Mouse (Mus musculus) 416B (cell line): ENCODE data around the gene Sh3pxd2b.
A peak's percentile ranks its signal among the peaks of the same experiment; 100 is the strongest.
"Not testable (repeated sequence)": the region's sequence is repeated elsewhere in the genome, so short reads cannot be mapped to it uniquely, and the experiment has no call there.

Source experiments
- DNase-seq: peaks from one replicate; pipeline ENCODE4 v3.0.0; 2011; ENCODE audit warnings: low read depth

Gene Sh3pxd2b

DNA sequence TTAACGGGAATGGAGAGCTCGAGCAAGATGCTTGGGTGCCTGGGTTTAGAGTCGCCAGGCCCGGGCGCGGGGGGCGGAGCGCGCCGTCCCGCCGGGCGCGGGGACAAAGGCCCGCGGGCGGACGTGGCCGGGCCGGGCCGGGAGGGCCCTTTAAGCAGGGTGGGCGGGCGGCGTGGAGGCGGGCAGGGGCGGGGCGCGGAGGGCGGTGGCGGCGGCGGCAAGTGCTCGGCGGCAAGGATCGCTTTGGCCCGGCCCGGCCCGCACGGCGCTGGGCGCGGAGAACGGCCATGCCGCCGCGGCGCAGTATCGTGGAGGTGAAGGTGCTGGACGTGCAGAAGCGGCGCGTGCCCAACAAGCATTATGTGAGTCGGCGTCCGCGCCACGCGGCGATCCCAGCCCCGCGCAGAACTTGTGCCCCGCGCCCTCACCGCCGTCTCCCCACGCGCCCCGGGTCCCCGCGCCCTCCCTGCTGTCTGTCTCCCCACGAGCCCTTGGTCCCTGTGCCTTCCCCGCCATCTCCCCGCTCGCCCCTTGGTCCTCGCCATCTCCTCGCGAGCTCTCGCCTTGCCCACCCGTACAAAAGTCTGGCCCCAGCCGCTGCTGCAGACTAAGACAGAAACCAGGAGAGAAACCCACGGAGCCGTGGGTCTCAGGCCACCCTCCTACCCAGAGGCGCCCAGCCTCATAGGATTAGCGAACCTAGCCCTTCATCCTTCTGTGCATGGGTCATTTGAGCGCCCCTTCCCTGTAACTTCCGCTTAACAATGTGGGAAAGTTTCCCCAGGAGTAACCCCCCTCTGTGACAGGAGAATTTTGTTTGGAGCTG is at the start of gene Sh3pxd2b:
Gene Sh3pxd2b, plus strand, starts transcription at position 214 of the 826 bp plus-strand sequence.
- DNase-seq, result no peak

DNA sequence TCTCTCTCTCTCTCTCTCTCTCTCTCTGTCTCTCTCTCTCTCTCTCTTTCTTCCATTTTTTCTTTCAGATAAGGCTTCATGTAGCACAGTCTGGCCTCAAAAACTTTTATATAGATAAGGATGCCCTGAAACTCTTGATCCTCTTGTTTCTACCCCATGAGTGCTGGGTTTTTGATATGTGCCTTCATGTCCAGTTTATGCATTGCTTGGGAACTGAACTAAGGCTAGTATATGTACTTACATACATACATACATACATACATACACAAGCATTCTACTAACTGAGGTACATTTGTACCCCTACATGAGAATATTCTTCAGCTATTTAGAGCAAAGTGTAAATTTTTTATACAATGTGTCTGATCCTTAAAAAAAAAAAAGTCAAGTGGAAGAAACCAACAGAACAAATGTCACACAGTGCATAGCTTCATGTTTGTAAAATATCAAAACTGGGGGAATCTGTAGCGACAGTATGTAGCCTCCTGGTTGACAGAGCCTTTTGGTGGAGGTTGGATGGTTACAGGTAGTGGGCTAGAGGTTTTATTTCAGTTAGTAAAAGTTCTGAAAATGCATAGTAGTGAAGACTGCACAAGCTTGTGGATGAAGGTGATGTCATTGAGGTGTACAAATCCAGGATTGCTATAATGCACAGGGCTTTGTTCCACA is 49.6 kb upstream of the Sh3pxd2b start:
- no peak for DNase-seq

DNA sequence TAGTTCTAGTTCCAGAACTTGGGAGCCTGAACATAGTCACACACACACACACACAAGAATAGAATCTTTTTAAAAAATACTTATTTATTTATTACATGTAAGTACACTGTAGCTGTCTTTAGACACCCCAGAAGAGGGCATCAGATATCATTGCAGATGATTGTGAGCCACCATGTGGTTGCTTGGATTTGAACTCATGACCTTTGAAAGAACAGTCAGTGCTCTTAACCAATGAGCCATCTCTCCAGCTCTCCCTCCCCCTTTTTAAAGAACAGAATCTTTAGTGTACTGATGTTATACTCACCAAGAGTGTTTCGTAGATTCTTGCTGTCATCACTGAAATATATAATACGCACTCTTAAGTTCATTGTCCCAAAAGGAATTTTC is 49.1 kb upstream of the Sh3pxd2b start:
- no peak for DNase-seq

DNA sequence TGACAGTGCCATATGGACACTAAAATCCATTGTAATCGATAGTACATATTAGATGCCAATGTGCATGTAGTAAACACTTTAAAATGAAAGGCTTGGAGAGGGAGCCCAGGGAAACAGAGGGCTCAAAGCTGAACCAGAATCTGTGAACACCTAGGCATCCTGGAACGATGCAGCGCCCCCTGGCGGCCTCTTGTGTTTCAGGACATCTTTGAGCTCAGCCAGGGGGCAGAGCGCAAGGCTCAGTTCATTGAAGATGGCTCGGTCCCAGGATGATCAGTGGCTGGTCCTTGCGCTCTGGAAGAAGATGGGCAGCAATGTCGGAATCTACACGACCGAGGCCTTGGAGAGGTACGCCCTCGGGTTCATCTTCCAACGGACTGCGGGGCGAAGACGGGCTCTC is 47.8 kb upstream of the Sh3pxd2b start, which contains the start of gene Hbq1a:
Gene Hbq1a, plus strand, starts transcription at position 205 of the 400 bp plus-strand sequence.
- DNase-seq, result not testable (repeated sequence)

DNA sequence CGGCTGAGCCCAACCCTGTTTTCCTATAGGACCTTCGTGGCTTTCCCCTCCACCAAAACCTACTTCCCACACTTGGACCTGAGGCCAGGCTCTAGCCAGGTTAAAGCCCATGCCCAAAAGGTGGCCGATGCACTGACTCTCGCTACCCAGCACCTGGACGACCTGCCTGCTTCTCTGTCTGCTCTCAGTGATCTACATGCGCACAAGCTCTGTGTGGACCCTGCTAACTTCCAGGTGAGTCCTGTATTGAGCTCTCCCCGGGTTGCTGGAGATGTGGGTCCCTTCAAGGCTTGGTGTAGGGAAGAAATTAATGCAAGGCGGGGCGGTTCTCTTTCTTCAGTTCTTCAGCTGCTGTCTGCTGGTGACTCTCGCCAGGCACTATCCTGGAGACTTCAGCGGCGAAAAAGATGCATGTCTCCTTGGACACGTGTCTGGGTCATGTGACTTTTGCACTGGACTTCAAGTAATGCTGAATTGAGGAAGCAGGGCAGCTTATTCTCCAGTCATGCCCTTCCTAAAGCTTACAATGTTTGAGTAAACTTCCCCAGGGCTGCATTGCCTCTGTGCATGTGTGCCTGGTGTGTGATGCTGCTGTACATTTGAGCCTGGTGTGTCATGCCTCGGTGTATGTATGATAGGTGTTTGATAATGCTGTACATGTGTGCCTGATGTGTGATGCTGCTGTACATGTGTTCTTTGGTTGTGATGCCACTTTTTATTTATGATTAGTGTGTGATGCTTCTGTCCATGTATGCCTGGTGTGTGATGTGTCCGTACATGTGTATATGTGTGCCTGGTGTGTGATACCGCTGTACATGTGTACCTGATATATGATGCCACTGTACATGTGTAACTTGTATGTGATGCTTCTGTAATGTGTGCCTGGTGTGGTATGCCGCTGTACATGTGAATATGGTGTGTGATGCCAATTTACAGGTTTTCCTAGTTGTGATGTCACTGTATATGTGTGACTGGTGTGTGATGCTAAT is 47.0 kb upstream of the Sh3pxd2b start:
- DNase-seq, result no peak

DNA sequence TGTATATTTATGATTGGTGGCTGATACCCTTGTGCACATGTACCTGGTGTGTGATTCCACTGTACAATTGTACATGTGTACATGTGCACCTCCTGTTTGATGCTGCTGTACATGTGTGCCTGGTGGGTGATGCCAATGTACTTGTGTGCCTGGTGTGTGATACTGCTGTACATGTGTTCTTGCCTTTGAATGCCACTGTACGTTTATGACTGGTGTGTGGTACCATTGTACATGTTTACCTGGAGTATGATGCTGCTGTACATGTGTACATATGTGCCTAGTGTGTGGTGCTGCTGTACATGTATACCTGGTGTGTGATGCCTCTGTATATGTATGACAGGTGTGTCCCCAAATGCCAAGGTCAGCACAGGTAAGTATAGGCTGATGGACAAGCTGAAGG is 46.1 kb upstream of the Sh3pxd2b start:
- no peak for DNase-seq

DNA sequence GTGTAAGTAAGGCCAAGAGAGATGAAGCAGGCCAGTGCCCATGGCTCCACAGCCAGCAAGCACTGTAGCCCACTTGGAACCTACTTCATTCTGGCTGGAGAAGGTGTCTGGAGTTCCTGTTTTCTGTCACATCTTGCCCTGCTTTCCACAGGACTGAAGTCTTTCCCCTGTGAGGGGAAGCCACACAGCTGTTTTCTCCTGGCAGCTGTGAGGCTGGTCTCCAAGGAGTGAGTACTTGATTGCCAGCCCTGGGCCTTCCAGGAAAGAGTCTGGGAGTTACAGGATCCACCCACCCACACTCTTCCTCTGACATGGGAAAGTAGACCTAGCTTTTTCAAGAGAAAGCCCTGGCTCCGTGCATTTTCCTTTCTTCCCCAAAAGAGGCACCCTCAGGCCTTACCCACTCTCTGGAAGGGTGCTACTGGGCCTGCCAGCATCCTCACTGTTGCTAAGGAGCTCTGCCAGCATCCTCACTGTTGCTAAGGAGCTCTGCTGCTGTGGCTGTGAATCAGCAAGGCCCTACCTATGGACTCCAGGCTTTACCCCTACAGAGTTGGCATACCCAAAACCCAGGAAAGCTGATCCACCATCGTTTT is 44.7 kb upstream of the Sh3pxd2b start:
- DNase-seq, result no peak

DNA sequence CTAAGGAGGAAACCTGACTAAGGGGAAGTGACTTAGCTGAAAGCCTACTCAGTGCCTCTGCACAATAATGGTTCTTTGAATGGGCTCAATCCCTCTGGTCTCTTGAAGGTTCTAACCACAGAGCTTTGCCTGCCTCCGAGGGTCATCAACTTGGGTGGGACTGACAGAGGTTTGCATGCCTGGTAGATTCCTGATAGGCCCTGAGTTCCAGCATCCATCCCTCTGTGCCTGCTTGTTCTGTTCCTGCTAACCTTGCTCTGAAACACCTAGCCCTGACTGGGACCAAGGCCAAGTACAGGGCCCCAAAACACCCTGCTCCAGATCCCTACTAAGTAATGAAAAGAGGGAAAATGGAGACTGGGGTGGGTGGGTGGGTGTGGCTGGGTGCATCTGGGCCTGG is 44.2 kb upstream of the Sh3pxd2b start:
- no peak for DNase-seq

DNA sequence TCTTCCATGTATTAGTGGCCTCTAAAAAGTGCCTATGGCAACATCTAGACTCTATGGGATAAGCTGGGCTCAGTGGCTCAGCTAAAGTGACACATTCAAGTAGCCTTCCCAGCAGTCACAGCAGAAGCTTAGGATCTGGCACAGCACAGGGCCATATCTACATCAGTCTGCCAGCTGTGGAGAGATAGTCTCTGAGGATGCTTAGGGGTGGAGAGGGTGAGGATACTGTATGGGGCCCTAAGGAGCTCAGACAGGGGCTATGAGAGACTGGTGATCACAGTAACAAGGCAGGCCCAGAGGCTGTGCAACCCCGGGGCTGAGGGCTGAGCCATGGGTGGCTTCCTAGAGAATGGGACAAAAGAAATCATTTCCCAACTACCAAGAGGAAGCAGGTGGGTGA is 40.6 kb upstream of the Sh3pxd2b start:
- DNase-seq, result no peak

DNA sequence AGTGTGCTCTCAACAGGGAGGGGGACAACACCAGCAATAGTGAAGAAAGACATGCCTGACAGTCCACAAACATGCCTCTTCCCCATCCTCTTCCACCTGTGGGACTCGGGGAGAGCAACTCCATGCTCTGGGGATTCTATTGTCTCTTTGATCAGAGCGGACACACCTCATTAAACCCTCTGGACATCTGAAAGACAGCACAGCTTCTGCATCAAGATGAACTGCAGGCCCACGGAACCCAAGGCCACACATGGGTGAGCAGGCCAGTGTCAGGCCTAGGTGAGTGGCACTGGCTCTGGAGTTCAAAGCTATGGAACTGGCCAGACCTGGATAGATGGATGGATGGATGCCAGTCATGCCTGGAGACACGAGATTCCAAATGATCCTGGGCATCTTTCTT is 38.2 kb upstream of the Sh3pxd2b start:
- DNase-seq, result no peak

DNA sequence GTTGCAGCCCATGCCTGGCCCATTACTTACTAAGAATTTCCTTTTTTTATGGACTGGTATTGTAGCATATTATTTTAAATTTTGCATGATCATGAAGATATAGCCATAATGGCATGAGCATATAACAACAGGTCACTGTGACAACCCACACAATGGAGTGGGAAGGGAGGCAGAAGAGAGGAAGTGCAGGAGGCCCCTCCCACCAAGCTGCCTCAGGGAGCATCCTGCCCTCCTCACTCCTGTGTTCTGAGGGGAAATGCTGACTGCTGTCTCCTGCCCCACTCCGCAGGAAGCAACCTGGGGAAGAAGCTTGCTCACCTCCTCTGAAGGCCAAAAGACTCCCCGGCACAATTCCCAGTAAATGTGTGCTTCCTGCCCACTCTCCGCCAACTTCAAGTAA is 37.7 kb upstream of the Sh3pxd2b start:
- DNase-seq, result no peak

DNA sequence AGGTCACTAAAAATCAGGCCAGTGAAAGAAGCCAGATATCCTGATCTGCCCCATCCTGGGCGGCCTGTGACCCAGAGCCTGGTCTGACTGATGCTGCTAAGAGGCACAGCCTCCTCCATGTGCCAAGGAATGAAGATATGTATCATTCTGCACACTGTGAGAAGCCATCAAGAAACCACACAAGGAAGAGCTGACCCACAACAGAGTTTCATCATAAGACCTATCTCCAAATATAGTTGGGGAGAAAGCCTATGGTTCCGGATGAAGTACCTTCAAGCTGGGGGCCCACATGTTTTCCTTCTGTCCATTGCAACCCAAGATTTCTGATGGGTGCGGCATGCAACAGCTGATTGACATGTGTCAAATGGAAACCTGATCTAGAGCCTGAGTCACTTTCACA is 31.6 kb upstream of the Sh3pxd2b start:
- peak; percentile 69 for DNase-seq

DNA sequence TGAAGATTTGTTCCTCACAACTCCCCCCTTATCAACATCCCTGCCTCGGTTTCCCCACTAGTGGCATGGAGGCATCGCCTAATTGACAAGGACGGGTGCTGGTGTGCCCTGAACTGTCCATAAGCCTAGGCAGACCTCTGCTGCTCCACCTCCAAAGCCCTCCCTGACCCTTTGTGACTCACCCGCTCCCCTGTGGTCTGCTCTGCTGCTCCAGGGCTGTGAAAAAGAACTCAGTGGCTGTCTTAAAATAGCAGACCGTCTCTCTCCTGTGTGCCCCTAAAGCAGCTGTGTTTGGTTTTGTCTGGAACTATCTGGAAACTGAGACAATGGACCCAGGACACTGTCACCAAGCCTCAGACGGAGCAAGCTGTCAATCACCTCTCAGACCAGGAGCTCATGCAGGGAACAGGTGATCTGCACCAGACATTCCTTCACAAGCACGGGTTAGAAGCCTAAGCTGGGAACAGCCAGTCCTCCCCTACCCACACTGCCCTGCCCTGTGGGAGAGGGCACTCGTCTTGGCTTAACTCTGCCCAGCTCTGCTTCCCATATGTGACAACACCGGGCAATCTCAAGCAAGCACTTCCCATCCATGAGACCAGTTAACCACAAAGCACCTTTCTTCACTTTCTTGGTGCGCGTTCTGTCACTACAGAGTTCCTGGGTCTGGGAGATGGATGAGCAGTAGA is 27.0 kb upstream of the Sh3pxd2b start:
- DNase-seq, result peak; percentile 19

DNA sequence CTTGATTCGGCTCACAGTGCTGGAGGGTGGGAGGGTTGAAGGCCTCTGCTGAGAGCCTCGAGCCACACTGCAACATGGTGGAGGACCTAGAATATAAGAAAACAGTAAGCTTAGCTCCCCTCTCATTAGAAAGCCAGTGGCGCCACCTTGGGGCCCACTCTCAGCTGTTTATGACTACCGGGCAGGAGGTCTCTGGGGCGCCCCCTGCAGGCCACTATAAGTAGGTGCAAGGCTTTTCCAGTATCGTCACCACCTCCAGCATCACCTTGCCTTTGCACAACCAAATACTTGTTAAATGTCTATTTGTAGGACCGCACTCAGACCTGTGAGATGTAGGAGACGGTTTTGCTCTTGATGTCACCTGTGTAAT is 26.4 kb upstream of the Sh3pxd2b start:
- peak; percentile 88 for DNase-seq

DNA sequence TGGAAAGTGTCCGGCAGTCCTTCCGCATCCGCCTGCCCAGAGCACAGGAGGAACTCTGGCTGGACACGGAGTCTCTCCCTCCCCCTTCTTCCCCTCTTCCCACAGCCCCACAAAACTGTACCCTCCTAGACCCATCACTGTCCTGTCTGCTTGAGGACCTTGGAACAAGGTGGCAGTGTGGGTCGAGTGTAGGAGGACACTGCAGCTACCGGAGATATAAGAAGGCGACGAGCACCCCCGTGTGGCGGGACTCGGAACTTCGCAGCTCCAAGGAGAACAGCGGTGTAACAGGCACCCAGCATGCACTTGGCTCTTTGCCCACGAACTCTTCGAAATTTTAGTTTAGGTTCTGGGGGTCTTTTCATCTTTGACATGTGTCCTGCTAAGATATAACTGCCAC is 23.0 kb upstream of the Sh3pxd2b start:
- peak; percentile 85 for DNase-seq

DNA sequence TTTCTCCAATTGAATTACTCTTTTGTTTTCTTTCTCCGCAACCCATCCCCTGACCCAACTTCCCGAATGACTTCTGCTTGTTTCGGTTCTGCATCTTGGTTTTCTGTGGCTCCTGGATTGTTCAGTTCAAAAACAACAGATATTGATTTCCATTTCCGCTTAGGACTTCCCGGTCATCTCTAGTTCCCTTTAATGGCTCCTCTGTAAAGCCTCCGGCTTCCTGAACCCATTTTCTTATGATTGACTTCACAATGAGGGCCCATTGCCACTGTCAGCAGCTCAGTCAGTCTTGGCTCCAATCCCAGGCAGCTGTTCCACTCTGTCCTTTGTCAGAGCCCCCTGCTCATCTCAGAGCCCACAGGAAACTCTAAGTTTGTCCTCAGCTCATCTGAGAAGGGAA is 16.5 kb upstream of the Sh3pxd2b start:
- DNase-seq, result no peak

DNA sequence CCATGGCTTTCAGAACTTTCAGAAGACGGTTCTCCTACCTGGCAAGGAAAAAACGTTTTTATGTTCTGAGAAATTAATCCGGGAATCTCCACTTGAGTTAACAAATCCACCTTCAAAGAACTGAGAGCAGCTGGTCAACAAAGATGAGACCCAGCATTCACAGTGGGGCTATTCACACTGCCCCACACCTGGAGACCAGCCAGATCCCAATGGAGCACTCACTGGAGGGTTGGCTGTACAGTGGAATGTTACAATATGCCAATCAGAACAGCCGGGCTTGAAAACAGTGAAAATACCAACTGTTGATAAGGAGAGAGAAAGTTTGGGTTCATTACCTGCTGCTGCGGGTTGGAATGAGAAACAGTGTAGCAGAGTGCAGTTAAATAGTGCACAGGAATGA is 15.8 kb upstream of the Sh3pxd2b start:
- DNase-seq, result no peak

DNA sequence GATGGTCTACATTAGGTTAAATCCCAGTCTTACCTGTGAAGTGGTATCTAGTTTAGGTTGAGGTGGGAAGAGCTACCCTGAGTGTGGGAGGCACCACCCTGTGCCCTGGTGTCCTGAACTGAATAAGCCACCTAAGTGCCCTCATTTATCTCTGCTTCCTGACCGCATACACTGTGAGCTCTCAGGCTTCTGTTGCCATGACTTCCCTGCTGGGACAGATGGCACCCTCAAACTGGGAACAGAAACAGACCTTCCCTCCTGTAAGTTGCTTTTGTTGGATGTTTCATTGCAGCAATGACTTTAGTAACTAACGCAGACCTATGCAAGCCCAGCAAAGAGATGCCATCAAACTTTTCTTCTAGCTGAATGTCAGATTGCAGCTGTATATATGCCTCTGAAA is 14.4 kb upstream of the Sh3pxd2b start:
- no peak for DNase-seq

DNA sequence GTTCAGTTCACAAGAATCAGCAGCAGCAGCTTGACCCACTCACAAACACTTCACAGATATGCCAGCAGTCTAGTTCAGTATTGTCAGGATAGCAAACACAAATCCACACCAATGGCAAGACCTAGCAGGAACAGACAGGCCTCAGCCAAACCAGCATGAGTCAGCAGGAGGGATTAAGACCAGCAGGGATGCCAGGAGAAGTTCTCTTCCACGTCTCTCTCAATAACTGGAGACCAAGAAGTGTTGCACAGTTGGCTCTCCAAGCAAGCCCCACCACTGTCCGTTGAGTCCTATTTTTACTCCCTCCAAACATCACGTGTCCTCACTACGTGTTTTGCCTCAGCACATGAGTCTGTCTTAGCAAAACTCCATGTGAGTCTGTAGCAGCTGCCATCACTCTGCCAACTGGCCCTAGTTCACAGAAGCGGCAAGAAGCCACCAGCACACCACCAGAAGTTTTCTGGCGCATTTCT is 11.1 kb upstream of the Sh3pxd2b start:
- DNase-seq, result peak; percentile 12

DNA sequence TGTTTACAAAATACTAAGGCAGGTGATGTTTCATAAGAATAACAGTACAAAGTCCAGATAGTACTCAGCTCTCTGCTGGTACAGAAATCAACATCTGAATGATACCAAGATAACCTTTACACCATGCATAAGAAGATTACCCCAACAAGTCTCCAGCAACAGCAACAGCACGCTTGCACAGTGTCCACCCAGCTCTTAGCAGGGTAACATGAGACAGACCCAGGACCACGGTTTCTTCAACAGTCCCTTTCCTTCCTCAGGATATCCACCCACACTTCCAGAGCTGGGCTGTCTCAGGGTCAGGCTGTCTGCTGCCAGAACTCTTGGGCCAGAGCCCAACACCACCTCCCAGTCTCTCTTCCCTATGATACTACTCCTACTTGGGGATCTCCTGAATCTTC is 8.5 kb upstream of the Sh3pxd2b start:
- DNase-seq, result peak; percentile 60
